ENCODE assay signal across 9 mouse cellular contexts in the genomic region with DNA sequence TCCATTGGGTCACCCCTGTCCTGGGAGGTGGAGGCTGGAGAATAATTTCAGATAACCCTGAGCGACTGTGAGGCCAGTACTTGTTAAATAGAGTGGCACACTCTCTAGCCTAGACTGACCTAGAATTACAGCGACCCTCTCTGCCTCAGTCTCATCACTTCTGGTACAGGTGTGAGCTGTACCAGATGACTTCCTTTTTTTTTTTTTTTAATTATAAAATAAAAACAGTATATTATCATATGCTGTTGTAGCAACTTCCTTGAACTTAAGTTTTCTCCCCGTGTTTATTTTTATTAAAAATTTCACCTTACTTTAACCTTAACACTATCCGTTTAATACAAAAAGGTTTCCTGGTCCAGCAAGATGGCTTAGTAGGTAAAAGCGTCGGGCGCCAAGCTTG. TPM values are rescaled to one million over a fixed set of nuclear protein-coding genes. Genes with fewer than 3 reads are reported as not detected.
DNase-seq lines count a peak whose midpoint lies in the region; ATAC-seq lines count a peak whose summit lies in the region.
"Had no signal": no experiment of that assay in that cellular context is flagged by ENCODE, and none has a peak within 500 bp of the region (broad histone marks: within the 10 kb centered on the region; RNA-seq: fewer than 3 reads in every experiment).

No protein-coding gene starts in this region.

- H3K9ac ChIP-seq in heart, embryonic 15.5 days, result peak overlapping the region; percentile 100
- H3K9ac ChIP-seq in hindbrain, embryonic 12.5 days, result peak overlapping the region; percentile 97
- H3K9ac ChIP-seq in midbrain, embryonic 12.5 days (replicated peaks), result peak overlapping the region; percentile 98

- peak overlapping the region; percentile 99 for H3K27ac ChIP-seq in heart, embryonic 15.5 days
- peak overlapping the region; percentile 84 for H3K27ac ChIP-seq in hindbrain, embryonic 12.5 days
- peak overlapping the region; percentile 92 for H3K27ac ChIP-seq in midbrain, embryonic 12.5 days (replicated peaks)

- intact Hi-C loops in heart, postnatal 25 days (cut with DNase I), result loop anchor here (5.0 kb wide), 2 partner anchors 91 to 126 kb away; no protein-coding TSS in a partner anchor

- no peaks in the 10 kb centered on the region for H3K9me3 ChIP-seq in heart, embryonic 15.5 days (replicated peaks)
- H3K9me3 ChIP-seq in hindbrain, embryonic 12.5 days (replicated peaks), result no peaks in the 10 kb centered on the region
- no peaks in the 10 kb centered on the region for H3K9me3 ChIP-seq in midbrain, embryonic 12.5 days

- no peaks in the 10 kb centered on the region for H3K27me3 ChIP-seq in heart, embryonic 15.5 days
- H3K27me3 ChIP-seq in hindbrain, embryonic 12.5 days, result no peaks in the 10 kb centered on the region
- no peaks in the 10 kb centered on the region for H3K27me3 ChIP-seq in midbrain, embryonic 12.5 days
- H3K27me3 ChIP-seq: Patski had no signal

- no peak for ATAC-seq in heart, embryonic 15.5 days (replicated peaks; ENCODE audit: insufficient number of reproducible peaks, insufficient read depth, low FRiP score, low read depth)
- no peak for ATAC-seq in hindbrain, embryonic 12.5 days (ENCODE audit: low FRiP score)
- no peak for ATAC-seq in midbrain, embryonic 12.5 days (ENCODE audit: low FRiP score, low read depth)
- ATAC-seq in activated CD4-positive, CD25-positive, alpha-beta regulatory T cell, adult 4 months, result no peak

- peak overlapping the region; percentile 98 for H3K4me3 ChIP-seq in heart, embryonic 15.5 days
- H3K4me3 ChIP-seq in hindbrain, embryonic 12.5 days, result peak overlapping the region; percentile 97
- H3K4me3 ChIP-seq in midbrain, embryonic 12.5 days, result peak overlapping the region; percentile 99

- no peaks in the 10 kb centered on the region; the same call in 1 of the 2 replicates for H3K36me3 ChIP-seq in heart, embryonic 15.5 days
- H3K36me3 ChIP-seq in hindbrain, embryonic 12.5 days, result no peaks in the 10 kb centered on the region
- H3K36me3 ChIP-seq in midbrain, embryonic 12.5 days, result no peaks in the 10 kb centered on the region

- WGBS in heart, embryonic 15.5 days, result 10% methylated on average over 7 of the region's 7 CpGs
- 14% methylated on average over 7 of the region's 7 CpGs for WGBS in hindbrain, embryonic 12.5 days
- 15% methylated on average over 7 of the region's 7 CpGs for WGBS in midbrain, embryonic 12.5 days

- DNase-seq in heart, postnatal 25 days (ENCODE audit: low spot score), result no peak
- DNase-seq in R1 (ENCODE audit: low read depth, low spot score), result peak; percentile 27
- no peak for DNase-seq in frontal cortex, adult 2 months (ENCODE audit: extremely low spot score in 1 of 2, low spot score in 1 of 2)
- no peak for DNase-seq in Muller cell, postnatal 12 days (ENCODE audit: inconsistent ontology term)

- H3K4me2 ChIP-seq in heart, embryonic 15.5 days, result peak overlapping the region; percentile 87
- peak overlapping the region; percentile 93 for H3K4me2 ChIP-seq in hindbrain, embryonic 12.5 days (replicated peaks)
- peak overlapping the region; percentile 93 for H3K4me2 ChIP-seq in midbrain, embryonic 12.5 days (replicated peaks)

- peaks cover 17% of the 10 kb centered on the region for H3K4me1 ChIP-seq in heart, embryonic 15.5 days (replicated peaks)
- peaks cover 16% of the 10 kb centered on the region for H3K4me1 ChIP-seq in hindbrain, embryonic 12.5 days
- peaks cover 25% of the 10 kb centered on the region for H3K4me1 ChIP-seq in midbrain, embryonic 12.5 days

RNA-seq across cellular contexts. Expression of a gene that starts 1.0 kb away (rescaled TPM):
- 38.2 and 40.5 TPM in 2 replicates for polyA plus RNA-seq in heart, embryonic 15.5 days (2015; fragmentation: Nextera tagmentation; extraction: Ambion mirVana)
- total RNA-seq in heart, postnatal 25 days (2021), result 10 to 100 TPM; 40.5 to 43.7 TPM
- 56.1 and 61.9 TPM in 2 replicates for polyA plus RNA-seq in hindbrain, embryonic 12.5 days (2016; fragmentation: Nextera tagmentation; extraction: Ambion mirVana)
- 49.7 and 53.0 TPM in 2 replicates for polyA plus RNA-seq in midbrain, embryonic 12.5 days (2016; fragmentation: Nextera tagmentation; extraction: Ambion mirVana)
- 46.3 and 48.8 TPM in 2 replicates for polyA plus RNA-seq in frontal cortex, adult 2 months (2012; rRNA removed)
- polyA plus RNA-seq in activated CD4-positive, CD25-positive, alpha-beta regulatory T cell, adult 4 months (2017; shearing (Covaris generic)), result 10 to 100 TPM; 35.2 to 74.5 TPM

RNA-seq across cellular contexts. Expression of a gene that starts 1.3 kb away (rescaled TPM):
- 1.1 and 1.5 TPM in 2 replicates for polyA plus RNA-seq in heart, embryonic 15.5 days (2015; fragmentation: Nextera tagmentation; extraction: Ambion mirVana)
- total RNA-seq in heart, postnatal 25 days (2021), result under 1 TPM; 0.60 to 0.61 TPM
- 1.1 and 1.8 TPM in 2 replicates for polyA plus RNA-seq in hindbrain, embryonic 12.5 days (2016; fragmentation: Nextera tagmentation; extraction: Ambion mirVana)
- polyA plus RNA-seq in midbrain, embryonic 12.5 days (2016; fragmentation: Nextera tagmentation; extraction: Ambion mirVana), result 1.6 and 2.3 TPM in 2 replicates
- 0.27 and 0.50 TPM in 2 replicates for polyA plus RNA-seq in frontal cortex, adult 2 months (2012; rRNA removed)
- polyA plus RNA-seq in activated CD4-positive, CD25-positive, alpha-beta regulatory T cell, adult 4 months (2017; shearing (Covaris generic)), result not detected

RNA-seq across cellular contexts. Expression of a gene that starts 14.0 kb away (rescaled TPM):
- polyA plus RNA-seq in heart, embryonic 15.5 days (2015; fragmentation: Nextera tagmentation; extraction: Ambion mirVana), result 57.6 and 59.3 TPM in 2 replicates
- 10 to 100 TPM; 24.0 to 24.4 TPM for total RNA-seq in heart, postnatal 25 days (2021)
- polyA plus RNA-seq in hindbrain, embryonic 12.5 days (2016; fragmentation: Nextera tagmentation; extraction: Ambion mirVana), result 82.0 and 90.7 TPM in 2 replicates
- 95.2 and 101 TPM in 2 replicates for polyA plus RNA-seq in midbrain, embryonic 12.5 days (2016; fragmentation: Nextera tagmentation; extraction: Ambion mirVana)
- 38.2 and 45.4 TPM in 2 replicates for polyA plus RNA-seq in frontal cortex, adult 2 months (2012; rRNA removed)
- polyA plus RNA-seq in activated CD4-positive, CD25-positive, alpha-beta regulatory T cell, adult 4 months (2017; shearing (Covaris generic)), result 100 to 1,000 TPM; 138 to 148 TPM
